Mouse (Mus musculus): ENCODE measurements around the gene Hist1h2af. TPM values are rescaled to one million over a fixed set of nuclear protein-coding genes. Genes with fewer than 3 reads are reported as not detected.
"Not testable (repeated sequence)": the region's sequence is repeated elsewhere in the genome, so short reads cannot be mapped to it uniquely, and the experiment has no call there.

Gene Hist1h2af
- polyA plus RNA-seq, 1 experiment from 2014 or later: 9.5 TPM

GRCm38 (mm10) chr13:23542999-23543607 is 9.4 kb downstream of the Hist1h2af start, which contains the start of gene Hist1h2bh:
TSS of gene Hist1h2bh (minus strand) at chr13:23543392.
- Histone ChIP-seq H3K4me3 (peak within 1 kb of the TSS; percentile 57), H3K4me1 (peaks cover 25% of the 10 kb centered on the region), H3K27ac (peak within 1 kb of the TSS; percentile 95)
- WGBS: under 1% methylated on average over 32 of the region's 42 CpGs
- DNase-seq (ENCODE audit: extremely low spot score, low spot score): peak; percentile 77
- H3K36me3 ChIP-seq (replicated peaks); H3K27me3 ChIP-seq (ENCODE audit: poor library complexity, severe bottlenecking); H3K9me3 ChIP-seq: not testable (repeated sequence)

GRCm38 (mm10) chr13:23543965-23544786 is 10.5 kb downstream of the Hist1h2af start, which contains the start of gene Hist1h3f:
TSS of gene Hist1h3f (plus strand) at chr13:23544052.
- 1% methylated on average over 28 of the region's 45 CpGs for WGBS
- no peaks in the 10 kb centered on the region for H3K9me3 ChIP-seq

DNA sequence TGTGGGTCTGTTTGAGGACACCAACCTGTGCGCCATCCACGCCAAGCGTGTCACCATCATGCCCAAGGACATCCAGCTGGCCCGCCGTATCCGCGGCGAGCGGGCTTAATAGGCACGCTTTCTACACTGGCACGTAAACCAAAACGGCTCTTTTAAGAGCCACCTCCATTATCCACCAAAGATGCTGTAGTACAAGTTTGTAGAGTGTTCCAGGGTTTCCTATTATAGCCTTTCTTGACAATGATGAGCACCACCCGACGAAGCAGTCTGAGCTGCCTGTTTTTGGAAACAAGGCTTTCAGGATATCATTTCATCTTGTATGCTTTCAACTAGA is 11.0 kb downstream of the Hist1h2af start:
- not testable (repeated sequence) for H3K9me3 ChIP-seq; H3K36me3 ChIP-seq (replicated peaks); H3K27me3 ChIP-seq (ENCODE audit: poor library complexity, severe bottlenecking)
- H3K4me1 ChIP-seq: peaks cover 26% of the 10 kb centered on the region
- H3K27ac ChIP-seq: peak overlapping the region; percentile 95
- H3K4me3 ChIP-seq: peak overlapping the region; percentile 57
- peak; percentile 14 for DNase-seq (ENCODE audit: extremely low spot score, low spot score)
- WGBS: 0% methylated on average over 14 of the region's 14 CpGs

More at GRCm38 (mm10) chr13:23543965-23544786, 10.5 kb downstream of the Hist1h2af start, which contains the start of gene Hist1h3f:
- Histone ChIP-seq H3K4me1 (peaks cover 26% of the 10 kb centered on the region), H3K27me3 (ENCODE audit: poor library complexity, severe bottlenecking) (no peaks in the 10 kb centered on the region), H3K36me3 (replicated peaks) (no peaks in the 10 kb centered on the region), H3K4me3 (peak within 1 kb of the TSS; percentile 57), H3K27ac (peak within 1 kb of the TSS; percentile 95)
- DNase-seq (ENCODE audit: extremely low spot score, low spot score): peak; percentile 58

- no peaks in the 10 kb centered on the region for H3K9me3 ChIP-seq
- peak overlapping the region; percentile 76 for H3K27ac ChIP-seq
- DNase-seq (ENCODE audit: extremely low spot score, low spot score): no peak
- H3K4me3 ChIP-seq: peak overlapping the region; percentile 31; the same call in 1 of the 2 replicates
- 78% methylated on average over 5 of the region's 5 CpGs for WGBS
- peaks cover 36% of the 10 kb centered on the region for H3K4me1 ChIP-seq
- H3K36me3 ChIP-seq (replicated peaks): no peaks in the 10 kb centered on the region
- H3K27me3 ChIP-seq (ENCODE audit: poor library complexity, severe bottlenecking): no peaks in the 10 kb centered on the region
Observed at GRCm38 (mm10) chr13:23546694-23547093, 13.0 kb downstream of the Hist1h2af start.

- WGBS: 10% methylated on average over 3 of the region's 3 CpGs
Observed at GRCm38 (mm10) chr13:23550761-23551145, 17.0 kb downstream of the Hist1h2af start.

DNA sequence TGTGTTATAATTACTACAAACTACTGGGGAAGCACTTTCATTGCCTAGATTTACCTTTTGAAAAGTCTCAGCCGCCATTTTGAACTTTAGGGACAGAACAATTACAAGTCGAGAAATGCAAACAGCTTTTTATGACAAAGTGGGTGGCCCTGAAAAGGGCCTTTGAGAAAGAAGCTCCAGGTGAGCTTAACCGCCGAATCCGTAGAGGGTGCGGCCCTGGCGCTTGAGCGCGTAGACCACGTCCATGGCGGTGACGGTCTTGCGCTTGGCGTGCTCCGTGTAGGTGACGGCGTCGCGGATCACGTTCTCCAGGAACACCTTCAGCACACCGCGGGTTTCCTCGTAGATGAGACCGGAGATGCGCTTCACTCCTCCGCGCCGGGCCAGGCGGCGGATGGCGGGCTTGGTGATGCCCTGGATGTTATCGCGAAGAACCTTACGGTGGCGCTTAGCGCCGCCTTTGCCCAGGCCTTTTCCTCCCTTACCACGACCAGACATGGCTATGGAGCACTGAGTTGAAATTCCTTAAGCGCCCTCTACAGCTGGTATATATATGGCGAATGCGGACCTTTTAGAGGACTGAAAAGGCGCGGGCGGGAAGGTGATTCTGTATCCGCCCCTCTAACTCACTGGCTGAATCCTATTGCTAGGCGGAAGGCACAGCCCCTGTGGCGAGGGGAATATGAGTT is 17.6 kb downstream of the Hist1h2af start, which contains the start of gene Hist1h4f:
Gene Hist1h4f (minus strand): TSS at position 503 of the 689 bp plus-strand sequence.
- H3K36me3 ChIP-seq (replicated peaks); H3K9me3 ChIP-seq; H3K27me3 ChIP-seq (ENCODE audit: poor library complexity, severe bottlenecking): not testable (repeated sequence)
- under 1% methylated on average over 47 of the region's 47 CpGs for WGBS
- Histone ChIP-seq H3K4me3 (peak within 1 kb of the TSS; percentile 54), H3K27ac (peak within 1 kb of the TSS; percentile 98), H3K4me1 (peaks cover 45% of the 10 kb centered on the region)
- DNase-seq (ENCODE audit: extremely low spot score, low spot score): peak; percentile 93

More at GRCm38 (mm10) chr13:23550761-23551145, 17.0 kb downstream of the Hist1h2af start:
- Histone ChIP-seq H3K27me3 (ENCODE audit: poor library complexity, severe bottlenecking) (no peaks in the 10 kb centered on the region), H3K36me3 (replicated peaks) (no peaks in the 10 kb centered on the region), H3K9me3 (no peaks in the 10 kb centered on the region), H3K27ac (peak overlapping the region; percentile 98), H3K4me1 (peaks cover 48% of the 10 kb centered on the region), H3K4me3 (peak overlapping the region; percentile 54)
- peak; percentile 45 for DNase-seq (ENCODE audit: extremely low spot score, low spot score)

GRCm38 (mm10) chr13:23551931-23552914 is 18.5 kb downstream of the Hist1h2af start:
- no peak for DNase-seq (ENCODE audit: extremely low spot score, low spot score)
- Histone ChIP-seq H3K4me1 (peaks cover 49% of the 10 kb centered on the region), H3K9me3 (no peaks in the 10 kb centered on the region), H3K27me3 (ENCODE audit: poor library complexity, severe bottlenecking) (no peaks in the 10 kb centered on the region), H3K4me3 (peak overlapping the region; percentile 54), H3K36me3 (replicated peaks) (no peaks in the 10 kb centered on the region), H3K27ac (peak overlapping the region; percentile 98)
- 61% methylated on average over 8 of the region's 8 CpGs for WGBS

GRCm38 (mm10) chr13:23552962-23553361 is 19.3 kb downstream of the Hist1h2af start, which contains the start of gene Hist1h1d:
TSS of gene Hist1h1d (plus strand) at chr13:23553262.
- Histone ChIP-seq H3K4me1 (peaks cover 50% of the 10 kb centered on the region), H3K27ac (peak within 1 kb of the TSS; percentile 98), H3K36me3 (replicated peaks) (no peaks in the 10 kb centered on the region), H3K9me3 (no peaks in the 10 kb centered on the region), H3K27me3 (ENCODE audit: poor library complexity, severe bottlenecking) (no peaks in the 10 kb centered on the region), H3K4me3 (peak within 1 kb of the TSS; percentile 70; the same call in 1 of the 2 replicates)
- DNase-seq (ENCODE audit: extremely low spot score, low spot score): no peak

DNA sequence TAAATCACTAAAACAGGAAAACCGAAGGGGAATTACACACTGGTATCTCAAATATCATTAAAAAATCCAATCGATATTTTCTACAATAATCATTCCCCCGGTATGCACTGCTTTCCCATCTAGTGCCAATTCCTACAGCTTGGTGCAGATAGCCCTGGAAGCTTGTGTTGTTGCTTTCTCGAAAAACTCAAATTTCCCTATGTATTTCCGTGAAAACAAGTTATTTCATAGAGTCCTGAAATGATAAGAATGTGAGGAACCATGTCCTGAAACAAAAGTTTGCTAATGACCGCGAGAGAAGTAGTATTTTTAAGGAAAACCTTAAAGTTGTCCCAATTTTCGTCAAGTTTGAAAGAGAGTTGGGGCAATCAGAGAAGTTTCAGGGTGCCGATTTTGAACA is 20.7 kb downstream of the Hist1h2af start:
- Histone ChIP-seq H3K36me3 (replicated peaks) (no peaks in the 10 kb centered on the region), H3K9me3 (no peaks in the 10 kb centered on the region), H3K27me3 (ENCODE audit: poor library complexity, severe bottlenecking) (no peaks in the 10 kb centered on the region), H3K4me3 (peak overlapping the region; percentile 70), H3K4me1 (peaks cover 45% of the 10 kb centered on the region), H3K27ac (peak overlapping the region; percentile 98)
- 28% methylated on average over 9 of the region's 9 CpGs for WGBS
- DNase-seq (ENCODE audit: extremely low spot score, low spot score): no peak

DNA sequence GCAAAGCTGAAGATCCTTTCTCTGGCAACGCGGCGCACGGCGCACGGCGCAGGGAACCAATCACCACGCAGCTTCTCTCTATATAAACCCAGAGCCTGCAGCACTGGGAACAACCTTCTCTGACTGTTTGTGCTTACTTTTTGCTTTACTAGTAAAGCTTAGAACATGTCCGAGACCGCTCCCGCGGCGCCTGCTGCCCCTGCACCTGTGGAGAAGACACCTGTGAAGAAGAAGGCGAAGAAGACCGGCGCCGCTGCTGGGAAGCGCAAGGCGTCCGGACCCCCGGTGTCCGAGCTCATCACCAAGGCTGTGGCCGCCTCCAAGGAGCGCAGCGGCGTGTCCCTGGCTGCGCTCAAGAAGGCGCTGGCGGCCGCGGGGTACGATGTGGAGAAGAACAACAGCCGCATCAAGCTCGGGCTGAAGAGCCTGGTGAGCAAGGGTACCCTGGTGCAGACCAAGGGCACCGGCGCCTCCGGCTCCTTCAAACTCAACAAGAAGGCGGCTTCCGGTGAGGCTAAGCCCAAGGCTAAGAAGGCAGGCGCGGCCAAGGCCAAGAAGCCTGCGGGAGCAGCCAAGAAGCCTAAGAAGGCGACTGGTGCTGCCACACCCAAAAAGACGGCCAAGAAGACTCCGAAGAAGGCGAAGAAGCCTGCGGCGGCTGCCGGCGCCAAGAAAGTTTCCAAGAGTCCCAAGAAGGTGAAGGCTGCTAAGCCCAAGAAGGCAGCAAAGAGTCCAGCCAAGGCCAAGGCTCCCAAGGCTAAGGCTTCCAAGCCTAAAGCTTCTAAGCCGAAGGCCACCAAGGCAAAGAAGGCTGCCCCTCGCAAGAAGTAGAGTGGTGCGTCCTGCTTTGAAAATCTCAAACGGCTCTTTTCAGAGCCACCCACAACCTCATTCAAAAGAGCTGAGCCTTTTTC is 21.5 kb downstream of the Hist1h2af start:
- no peaks in the 10 kb centered on the region for H3K36me3 ChIP-seq (replicated peaks)
- no peaks in the 10 kb centered on the region for H3K9me3 ChIP-seq
- peak overlapping the region; percentile 70 for H3K4me3 ChIP-seq
- H3K4me1 ChIP-seq: peaks cover 44% of the 10 kb centered on the region
- peak overlapping the region; percentile 98 for H3K27ac ChIP-seq
- no peaks in the 10 kb centered on the region for H3K27me3 ChIP-seq (ENCODE audit: poor library complexity, severe bottlenecking)
- DNase-seq (ENCODE audit: extremely low spot score, low spot score): peak; percentile 89
- under 1% methylated on average over 54 of the region's 54 CpGs for WGBS

GRCm38 (mm10) chr13:23555839-23556416 is 22.2 kb downstream of the Hist1h2af start:
- DNase-seq (ENCODE audit: extremely low spot score, low spot score): peak; percentile 80
- peak overlapping the region; percentile 70 for H3K4me3 ChIP-seq
- under 1% methylated on average over 18 of the region's 18 CpGs for WGBS

More at GRCm38 (mm10) chr13:23555839-23556416, 22.2 kb downstream of the Hist1h2af start:
- no peaks in the 10 kb centered on the region for H3K36me3 ChIP-seq (replicated peaks)
- no peaks in the 10 kb centered on the region for H3K9me3 ChIP-seq
- no peaks in the 10 kb centered on the region for H3K27me3 ChIP-seq (ENCODE audit: poor library complexity, severe bottlenecking)
- H3K4me1 ChIP-seq: peaks cover 36% of the 10 kb centered on the region
- H3K27ac ChIP-seq: peak overlapping the region; percentile 98
